Mouse (Mus musculus) ovary, postnatal 14 days (tissue): ENCODE data around the gene Coro2a.
A peak's percentile ranks its signal among the peaks of the same experiment; 100 is the strongest.

ENCODE experiments used
- DNase-seq: peaks from one replicate; pipeline ENCODE4 v3.0.0; 2022; ENCODE audit warnings: low spot score

Coro2a gene

GRCm38 (mm10) chr4:46558672-46559667 is 43.0 kb downstream of the Coro2a start:
- DNase-seq = no peak

- DNase-seq = no peak
Observed at GRCm38 (mm10) chr4:46556933-46557332, 45.1 kb downstream of the Coro2a start.

DNA sequence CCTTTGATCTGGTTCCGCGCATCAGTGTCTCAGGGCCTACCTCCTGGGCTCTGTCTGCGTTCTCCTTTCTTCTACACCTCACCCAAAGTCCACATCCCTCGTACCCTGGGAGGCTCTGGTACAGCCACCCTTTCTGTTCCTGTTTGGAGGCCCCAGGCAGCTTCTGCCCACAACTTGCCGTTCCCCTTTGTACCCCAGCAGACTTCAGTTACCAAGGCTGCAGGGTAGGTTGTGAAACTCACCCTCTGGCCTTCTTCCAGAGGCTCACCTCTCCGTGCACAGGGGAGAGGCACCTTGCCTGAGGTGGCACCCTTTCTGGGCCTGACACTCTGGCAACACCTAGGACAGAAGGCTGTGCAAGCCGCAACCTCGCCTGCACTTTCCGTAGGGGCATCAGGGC is 46.2 kb downstream of the Coro2a start:
- DNase-seq = no peak

GRCm38 (mm10) chr4:46554295-46555069 is 47.5 kb downstream of the Coro2a start:
- no peak for DNase-seq

- DNase-seq = peak; percentile 61
Observed at GRCm38 (mm10) chr4:46553864-46554263, 48.1 kb downstream of the Coro2a start.

GRCm38 (mm10) chr4:46550406-46550805 is 51.6 kb downstream of the Coro2a start:
- DNase-seq = no peak

- no peak for DNase-seq
Observed at GRCm38 (mm10) chr4:46549979-46550378, 52.0 kb downstream of the Coro2a start.

DNA sequence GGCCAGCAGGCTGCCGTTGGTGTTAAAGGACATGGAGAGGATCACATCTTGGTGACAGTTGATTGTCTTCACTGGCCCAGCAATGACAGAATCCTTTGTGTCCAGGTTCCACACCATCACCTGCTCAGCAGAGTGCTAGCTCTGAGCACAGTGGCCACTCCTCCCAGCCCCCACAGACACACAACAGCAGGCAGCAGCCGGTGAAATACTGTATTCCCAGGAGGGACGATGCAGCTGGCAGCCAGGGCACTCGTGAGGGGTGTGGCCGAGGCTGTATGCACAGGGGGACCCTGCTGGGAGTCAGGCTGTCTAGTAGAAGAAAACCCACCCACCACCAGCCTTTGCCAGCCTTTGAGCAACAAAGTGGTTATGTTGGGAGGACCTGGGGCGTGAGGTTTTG is 55.3 kb downstream of the Coro2a start:
- DNase-seq = no peak

- DNase-seq = no peak
Observed at GRCm38 (mm10) chr4:46545498-46545897, 56.5 kb downstream of the Coro2a start.

- DNase-seq = no peak
Observed at GRCm38 (mm10) chr4:46544313-46544712, 57.7 kb downstream of the Coro2a start.

DNA sequence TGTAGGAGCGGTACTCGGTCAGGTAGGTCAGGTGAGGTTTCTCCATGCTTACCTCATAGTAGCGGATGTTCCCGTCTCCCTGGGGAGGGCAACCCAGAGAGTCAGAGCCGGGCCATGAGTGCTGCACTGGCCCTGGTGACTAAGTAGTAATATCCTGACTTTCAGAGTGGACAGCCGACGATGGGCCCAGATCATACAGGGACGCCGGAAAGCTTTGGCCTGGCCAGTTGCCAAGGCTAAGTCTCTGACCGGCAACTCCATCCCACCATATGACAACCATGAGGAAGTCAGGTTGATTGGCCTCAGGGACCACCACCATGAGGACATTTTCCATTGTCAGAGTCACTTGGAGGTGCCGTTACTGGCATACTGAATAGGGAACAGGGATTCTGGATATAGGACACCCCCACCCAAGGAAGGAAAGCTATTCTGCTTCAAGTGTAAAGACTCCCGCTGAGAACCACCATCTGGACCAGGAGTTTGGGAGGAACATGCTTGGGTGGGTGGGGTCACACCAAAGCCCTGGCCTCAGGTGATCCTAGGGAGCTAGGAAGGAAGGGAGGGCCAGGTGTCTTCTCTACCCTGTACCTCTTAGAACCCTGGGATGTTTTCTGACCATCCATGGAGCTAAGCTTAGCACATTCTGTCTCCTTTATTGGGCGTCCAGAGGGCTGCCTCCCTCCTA is 58.5 kb downstream of the Coro2a start:
- no peak for DNase-seq

DNA sequence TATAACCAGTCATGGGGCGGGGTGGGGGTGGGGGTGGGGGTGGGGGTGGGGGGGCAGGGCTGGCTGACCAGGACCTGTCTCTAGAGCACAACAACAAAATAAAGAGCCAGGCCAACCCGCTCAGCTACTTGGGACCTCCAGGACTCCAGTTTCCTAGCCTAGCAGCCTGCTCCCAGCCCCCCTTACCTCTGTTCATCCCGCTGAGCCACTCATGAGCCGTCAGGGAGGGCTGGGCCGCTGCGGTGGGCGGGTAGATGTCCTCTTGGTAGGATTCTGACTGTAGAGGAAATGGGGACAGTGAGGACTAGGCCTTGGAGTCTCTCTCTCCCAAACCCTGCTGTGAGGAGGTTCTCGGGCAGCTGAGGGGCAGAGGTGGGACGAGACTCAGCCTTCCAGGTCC is 60.3 kb downstream of the Coro2a start:
- DNase-seq = no peak

DNA sequence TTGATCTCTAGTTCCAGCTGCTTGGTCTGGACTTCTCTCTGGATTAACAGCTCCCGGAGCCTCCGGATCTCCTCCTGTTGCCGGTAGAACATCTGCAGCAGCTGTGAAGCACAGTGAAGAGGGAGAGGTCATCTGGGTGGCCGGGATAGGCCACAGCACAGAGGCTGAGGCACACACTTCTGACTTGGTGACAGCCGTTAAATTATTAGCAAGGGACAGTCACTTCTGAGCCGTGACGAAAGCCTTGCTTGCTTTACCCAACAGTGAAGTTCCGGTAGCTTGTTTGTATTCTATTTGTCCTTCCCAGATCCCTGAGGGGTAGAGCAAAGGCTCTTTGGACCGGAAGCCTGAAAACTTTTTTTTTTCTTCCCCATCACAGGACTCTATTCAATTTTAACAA is 62.8 kb downstream of the Coro2a start:
- no peak for DNase-seq

GRCm38 (mm10) chr4:46535840-46536361 is 66.1 kb downstream of the Coro2a start, which contains the start of gene Trim14:
Gene Trim14, minus strand, starts transcription at chr4:46536141.
- no peak for DNase-seq

- no peak for DNase-seq
Observed at GRCm38 (mm10) chr4:46535094-46535830, 66.7 kb downstream of the Coro2a start.

- DNase-seq = no peak
Observed at GRCm38 (mm10) chr4:46533934-46534720, 67.9 kb downstream of the Coro2a start.

DNA sequence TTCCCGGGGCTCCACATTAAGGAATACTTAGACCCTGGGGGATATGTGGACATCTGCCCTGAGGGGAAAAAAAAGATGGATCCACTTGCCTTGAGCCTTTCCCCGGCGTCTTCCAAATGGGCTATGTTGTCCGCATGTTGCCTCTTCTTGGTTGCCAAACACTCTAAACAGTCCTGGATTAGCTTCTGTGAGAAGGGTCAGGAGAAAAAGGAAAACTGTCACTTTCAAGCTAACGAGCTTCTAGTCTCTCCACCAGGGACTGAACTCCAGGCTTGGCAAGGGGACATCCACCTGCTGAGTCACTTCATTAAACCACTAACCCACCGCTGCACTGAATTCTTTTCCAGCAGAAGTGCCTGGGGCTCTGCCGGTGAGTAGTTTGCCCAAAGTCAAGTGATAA is 69.1 kb downstream of the Coro2a start:
- DNase-seq = no peak

DNA sequence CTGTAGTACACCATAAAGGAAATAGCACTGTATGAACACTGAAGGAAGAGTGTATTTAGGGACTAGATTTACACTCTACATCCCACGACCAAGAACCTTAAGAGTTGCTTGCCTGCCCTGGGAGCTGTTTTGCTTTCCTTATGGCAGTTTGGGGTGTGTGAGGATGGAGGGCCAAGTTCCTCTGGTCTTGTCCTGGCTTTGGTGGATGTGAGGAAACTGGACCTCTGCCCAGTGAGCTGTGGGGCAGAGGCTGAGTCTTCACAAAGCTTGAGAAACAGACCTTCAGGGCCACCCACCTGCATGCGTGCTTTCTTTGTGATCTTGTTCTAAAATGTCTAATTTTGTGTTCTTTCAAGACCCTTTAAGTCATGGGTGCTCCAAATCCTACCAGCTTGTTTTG is 69.5 kb downstream of the Coro2a start:
- no peak for DNase-seq

GRCm38 (mm10) chr4:46529722-46530121 is 72.3 kb downstream of the Coro2a start:
- DNase-seq = no peak

GRCm38 (mm10) chr4:46527558-46527926 is 74.5 kb downstream of the Coro2a start:
- DNase-seq = no peak
